Mouse (Mus musculus) ES-CJ7 (cell line): Measurements from ENCODE around the gene Qsox2.

ENCODE experiments used
- DNase-seq: peaks from one replicate; pipeline ENCODE4 v3.0.0; 2011; ENCODE audit warnings: low read depth, low spot score

The Qsox2 gene

GRCm38 (mm10) chr2:26225242-26225641 is 12.1 kb downstream of the Qsox2 start:
- DNase-seq = no peak

GRCm38 (mm10) chr2:26223961-26224360 is 13.4 kb downstream of the Qsox2 start:
- no peak for DNase-seq

- no peak for DNase-seq
Observed at GRCm38 (mm10) chr2:26214526-26214925, 22.8 kb downstream of the Qsox2 start.

GRCm38 (mm10) chr2:26209566-26209965 is 27.8 kb downstream of the Qsox2 start:
- no peak for DNase-seq

- peak; percentile 70 for DNase-seq
Observed at GRCm38 (mm10) chr2:26208126-26208789, 29.1 kb downstream of the Qsox2 start, which contains the start of gene Lhx3. Lhx3 (minus strand) TSS chr2:26208289.

- no peak for DNase-seq
Observed at GRCm38 (mm10) chr2:26207559-26207958, 29.8 kb downstream of the Qsox2 start.

GRCm38 (mm10) chr2:26205761-26206160 is 31.6 kb downstream of the Qsox2 start:
- no peak for DNase-seq

- peak; percentile 47 for DNase-seq
Observed at GRCm38 (mm10) chr2:26205126-26205525, 32.2 kb downstream of the Qsox2 start.

GRCm38 (mm10) chr2:26202849-26203475 is 34.4 kb downstream of the Qsox2 start:
- peak; percentile 54 for DNase-seq

- no peak for DNase-seq
Observed at GRCm38 (mm10) chr2:26201926-26202848, 35.1 kb downstream of the Qsox2 start.

- peak; percentile 20 for DNase-seq
Observed at GRCm38 (mm10) chr2:26198488-26198887, 38.8 kb downstream of the Qsox2 start.

- peak; percentile 32 for DNase-seq
Observed at GRCm38 (mm10) chr2:26194552-26195339, 42.6 kb downstream of the Qsox2 start.

GRCm38 (mm10) chr2:26188517-26188916 is 48.8 kb downstream of the Qsox2 start:
- DNase-seq = no peak

GRCm38 (mm10) chr2:26184352-26184751 is 53.0 kb downstream of the Qsox2 start:
- no peak for DNase-seq

GRCm38 (mm10) chr2:26182646-26183045 is 54.7 kb downstream of the Qsox2 start:
- peak; percentile 45 for DNase-seq

GRCm38 (mm10) chr2:26177189-26177588 is 60.1 kb downstream of the Qsox2 start:
- no peak for DNase-seq

GRCm38 (mm10) chr2:26176731-26177130 is 60.6 kb downstream of the Qsox2 start:
- DNase-seq = no peak

GRCm38 (mm10) chr2:26175191-26175590 is 62.1 kb downstream of the Qsox2 start:
- DNase-seq = no peak

- no peak for DNase-seq
Observed at GRCm38 (mm10) chr2:26172166-26172565, 65.2 kb downstream of the Qsox2 start.

GRCm38 (mm10) chr2:26170376-26170775 is 66.9 kb downstream of the Qsox2 start:
- DNase-seq = no peak

GRCm38 (mm10) chr2:26168843-26169579 is 68.3 kb downstream of the Qsox2 start:
- DNase-seq = no peak
